Mouse (Mus musculus) erythroblast, embryonic 14.5 days (primary cell): ENCODE data around the gene Hrh1.

Experiments
- GATA1 ChIP-seq: IDR thresholded peaks from 2 replicates; pipeline ENCODE4 v1.6.1; 2012; ENCODE audit warnings: low read length, inconsistent platforms, mixed read lengths
- TAL1 ChIP-seq: IDR thresholded peaks from 3 replicates; pipeline ENCODE4 v1.6.1; 2012; ENCODE audit warnings: low read length, inconsistent platforms, mixed read lengths

DNA sequence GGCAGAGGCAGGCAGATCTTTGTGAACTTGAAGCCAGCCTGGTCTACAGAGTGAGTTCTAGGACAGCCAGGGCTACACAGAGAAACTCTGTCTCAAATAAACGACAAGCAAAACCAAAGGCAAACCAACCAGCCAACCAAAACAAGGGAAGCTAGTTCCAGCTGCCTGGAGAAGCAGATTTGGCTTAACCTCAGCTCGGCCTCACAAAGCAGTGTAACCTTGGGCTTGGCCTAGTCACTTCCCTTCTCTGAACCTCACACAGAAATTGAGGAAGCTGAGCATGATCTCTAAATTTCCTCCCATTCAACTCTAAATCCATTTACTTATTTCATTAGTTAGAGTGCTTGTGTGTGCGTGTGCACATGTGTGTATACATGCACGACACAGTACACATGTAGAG, 35.4 kb upstream of the Hrh1 start:
- TF ChIP-seq GATA1 = no peak
- no peak for TF ChIP-seq TAL1
